Comparison of ENCODE assay signal across 25 mouse cellular contexts in genomic region chr4:124829671-124830070, GRCm38 (mm10). TPM values are rescaled to one million over a fixed set of nuclear protein-coding genes. Genes with fewer than 3 reads are reported as not detected.
"Had no signal": no experiment of that assay in that cellular context is flagged by ENCODE, and none has a peak within 500 bp of the region (broad histone marks: within the 10 kb centered on the region; RNA-seq: fewer than 3 reads in every experiment).

No protein-coding gene starts in this region.

- H3K4me2 ChIP-seq: limb, embryonic 13.5 days; liver, embryonic 12.5 days; liver, embryonic 15.5 days; lung, embryonic 14.5 days; midbrain, embryonic 13.5 days; neural tube, embryonic 12.5 days; neural tube, embryonic 15.5 days had no signal

- H3K27ac ChIP-seq: kidney, postnatal 0 days; limb, embryonic 10.5 days; limb, embryonic 13.5 days; liver, embryonic 12.5 days; liver, embryonic 15.5 days; midbrain, embryonic 10.5 days; midbrain, embryonic 13.5 days; neural tube, embryonic 12.5 days; neural tube, embryonic 15.5 days had no signal

- ATAC-seq: intestine, embryonic 16.5 days; liver, embryonic 12.5 days; midbrain, embryonic 13.5 days; midbrain, embryonic 16.5 days had no signal

- H3K9me3 ChIP-seq: limb, embryonic 10.5 days; limb, embryonic 13.5 days; liver, embryonic 12.5 days; liver, embryonic 15.5 days; megakaryocyte, embryonic 14.5 days; midbrain, embryonic 10.5 days; midbrain, embryonic 13.5 days; neural tube, embryonic 12.5 days; neural tube, embryonic 15.5 days had no signal

- H3K27me3 ChIP-seq: limb, embryonic 13.5 days; liver, embryonic 12.5 days; liver, embryonic 15.5 days; megakaryocyte, embryonic 14.5 days; midbrain, embryonic 13.5 days; neural tube, embryonic 12.5 days; neural tube, embryonic 15.5 days had no signal

- H3K4me1 ChIP-seq: limb, embryonic 10.5 days; limb, embryonic 13.5 days; liver, embryonic 12.5 days; liver, embryonic 15.5 days; midbrain, embryonic 10.5 days; midbrain, embryonic 13.5 days; neural tube, embryonic 12.5 days; neural tube, embryonic 15.5 days had no signal

- DNase-seq: kidney, adult 2 months; kidney, postnatal 36 days; liver; lung, embryonic 14.5 days; lung, postnatal 10 days; lung, postnatal 36 days; right cerebral cortex, adult 18-20 months; right cerebral cortex, postnatal 14 days; right cerebral cortex, postnatal 4 days; thymus, adult 18-20 months; thymus, postnatal 36 days had no signal

- H3K4me3 ChIP-seq: limb, embryonic 10.5 days; limb, embryonic 13.5 days; liver, embryonic 12.5 days; liver, embryonic 15.5 days; megakaryocyte, embryonic 14.5 days; midbrain, embryonic 10.5 days; midbrain, embryonic 13.5 days; neural tube, embryonic 12.5 days; neural tube, embryonic 15.5 days had no signal

- H3K9ac ChIP-seq: limb, embryonic 13.5 days; liver, embryonic 12.5 days; liver, embryonic 15.5 days; lung, embryonic 14.5 days; midbrain, embryonic 13.5 days; neural tube, embryonic 12.5 days; neural tube, embryonic 15.5 days had no signal

RNA-seq across cellular contexts. Expression of gene Epha10, which starts 51.0 kb away (rescaled TPM):
- total RNA-seq: monocyte, adult 5-6 weeks had no signal
- polyA plus RNA-seq: kidney, adult 2 months; kidney, postnatal 0 days; liver, embryonic 15.5 days; lung, embryonic 14.5 days; urinary bladder, adult 2 months had no signal
